Mouse (Mus musculus) right cerebral cortex, postnatal 14 days (tissue): ENCODE measurements around the gene Gtpbp2.

ENCODE experiments used
- DNase-seq: peaks from one replicate; pipeline ENCODE4 v3.0.0; 2022

The Gtpbp2 gene

GRCm38 (mm10) chr17:46160686-46161085, at the start of gene Gtpbp2:
Gtpbp2 (plus strand) TSS chr17:46161032.
- peak; percentile 90 for DNase-seq

- DNase-seq = no peak
Observed at GRCm38 (mm10) chr17:46115489-46115888, 45.3 kb upstream of the Gtpbp2 start.

- DNase-seq = no peak
Observed at GRCm38 (mm10) chr17:46116138-46116537, 44.7 kb upstream of the Gtpbp2 start.

GRCm38 (mm10) chr17:46116881-46117280, 44.0 kb upstream of the Gtpbp2 start:
- no peak for DNase-seq

- no peak for DNase-seq
Observed at GRCm38 (mm10) chr17:46117623-46118422, 43.0 kb upstream of the Gtpbp2 start.

- no peak for DNase-seq
Observed at GRCm38 (mm10) chr17:46118423-46118850, 42.4 kb upstream of the Gtpbp2 start.

GRCm38 (mm10) chr17:46119641-46120040, 41.2 kb upstream of the Gtpbp2 start:
- no peak for DNase-seq

- no peak for DNase-seq
Observed at GRCm38 (mm10) chr17:46122791-46123190, 38.0 kb upstream of the Gtpbp2 start.

GRCm38 (mm10) chr17:46123285-46123684, 37.5 kb upstream of the Gtpbp2 start:
- no peak for DNase-seq

- DNase-seq = no peak
Observed at GRCm38 (mm10) chr17:46123953-46124700, 36.7 kb upstream of the Gtpbp2 start.

GRCm38 (mm10) chr17:46126608-46127007, 34.2 kb upstream of the Gtpbp2 start:
- no peak for DNase-seq

- no peak for DNase-seq
Observed at GRCm38 (mm10) chr17:46127814-46128493, 32.9 kb upstream of the Gtpbp2 start.

- DNase-seq = no peak
Observed at GRCm38 (mm10) chr17:46129741-46130498, 30.9 kb upstream of the Gtpbp2 start.

GRCm38 (mm10) chr17:46132058-46132718, 28.6 kb upstream of the Gtpbp2 start:
- peak; percentile 76 for DNase-seq

- no peak for DNase-seq
Observed at GRCm38 (mm10) chr17:46132862-46133261, 28.0 kb upstream of the Gtpbp2 start.

GRCm38 (mm10) chr17:46138563-46139236, 22.1 kb upstream of the Gtpbp2 start:
- DNase-seq = no peak

- no peak for DNase-seq
Observed at GRCm38 (mm10) chr17:46139872-46140271, 21.0 kb upstream of the Gtpbp2 start.

- DNase-seq = peak; percentile 78
Observed at GRCm38 (mm10) chr17:46143578-46144423, 17.0 kb upstream of the Gtpbp2 start, which contains the start of gene Rsph9. Rsph9 (minus strand) TSS chr17:46144216.

- DNase-seq = peak; percentile 80
Observed at GRCm38 (mm10) chr17:46152847-46153782, 7.7 kb upstream of the Gtpbp2 start, which contains the start of gene Mad2l1bp. Mad2l1bp (minus strand) TSS chr17:46153553.
